Mouse (Mus musculus) R1 (cell line): Measurements from ENCODE around the gene Smarca5.

Source experiments
- DNase-seq: peaks from one replicate; pipeline ENCODE4 v3.0.0-alpha.2; 2018; ENCODE audit warnings: low read depth, low spot score

The Smarca5 gene

DNA sequence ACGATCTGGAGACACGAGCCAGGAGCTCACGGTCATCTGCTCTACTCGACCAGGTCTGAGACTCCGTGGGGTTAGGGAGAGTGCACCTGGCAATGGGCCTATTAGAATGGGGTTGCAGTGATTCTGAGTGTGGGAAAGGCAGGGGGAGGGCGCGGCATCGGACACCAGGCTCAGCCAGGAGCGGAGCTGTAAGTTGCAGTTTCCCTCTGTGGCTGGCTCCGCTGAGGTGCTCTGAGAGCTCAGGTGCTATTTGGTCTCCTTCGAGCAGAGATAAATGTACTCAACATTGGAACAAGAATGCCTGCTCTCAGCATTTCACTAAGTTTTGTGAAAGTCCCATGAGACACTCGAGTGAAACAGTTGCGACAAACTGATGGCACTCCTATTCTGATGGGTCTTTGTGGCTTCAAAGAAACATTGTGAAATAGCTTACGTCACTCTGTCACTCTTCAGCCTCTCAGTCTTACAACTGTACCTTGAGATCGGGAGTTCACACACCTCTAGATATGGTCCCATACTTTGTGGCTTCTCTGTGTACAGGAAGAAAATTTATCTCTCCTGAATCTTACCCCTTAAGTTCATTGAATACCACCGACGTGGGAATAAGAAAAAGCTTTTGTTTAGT lies 69.9 kb downstream of the Smarca5 start:
- DNase-seq: no peak

DNA sequence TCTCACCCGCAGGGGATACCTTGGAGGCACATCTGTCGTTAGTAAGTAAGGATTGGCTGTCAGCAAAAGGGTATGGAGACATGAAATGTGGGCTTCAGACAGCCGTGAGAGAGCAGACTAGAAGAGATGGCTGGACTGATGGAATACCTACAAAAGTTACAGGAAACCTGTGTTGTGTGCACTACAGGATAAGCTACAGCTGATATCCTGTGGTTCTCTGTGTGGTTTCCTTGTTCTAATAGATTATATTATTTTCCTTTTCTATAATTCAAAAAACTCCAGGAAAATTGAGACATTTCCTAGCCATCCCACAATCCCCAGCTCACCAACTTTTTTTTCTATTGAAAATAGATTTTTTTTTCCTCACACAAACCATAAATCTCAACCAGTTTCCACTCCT lies 75.8 kb downstream of the Smarca5 start:
- DNase-seq: no peak

DNA sequence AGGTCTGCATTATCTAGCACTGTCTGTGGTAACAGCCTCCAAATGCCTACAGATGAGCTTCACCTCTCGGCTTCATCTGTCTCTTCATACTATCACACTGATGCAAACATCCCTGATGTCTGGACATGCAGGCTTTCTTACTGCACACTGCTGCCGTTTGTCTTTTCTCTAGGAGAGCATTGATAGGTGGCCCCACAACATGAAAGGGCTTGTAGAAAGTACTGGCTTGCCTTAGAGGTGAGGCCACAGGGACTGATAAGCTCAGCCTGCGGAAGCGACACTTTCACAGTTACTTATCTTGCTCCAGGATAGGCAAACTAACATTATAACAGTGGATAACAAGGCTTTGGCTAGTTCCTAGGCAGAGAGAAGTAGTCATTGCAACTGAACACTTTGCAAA lies 78.2 kb downstream of the Smarca5 start:
- no peak for DNase-seq

DNA sequence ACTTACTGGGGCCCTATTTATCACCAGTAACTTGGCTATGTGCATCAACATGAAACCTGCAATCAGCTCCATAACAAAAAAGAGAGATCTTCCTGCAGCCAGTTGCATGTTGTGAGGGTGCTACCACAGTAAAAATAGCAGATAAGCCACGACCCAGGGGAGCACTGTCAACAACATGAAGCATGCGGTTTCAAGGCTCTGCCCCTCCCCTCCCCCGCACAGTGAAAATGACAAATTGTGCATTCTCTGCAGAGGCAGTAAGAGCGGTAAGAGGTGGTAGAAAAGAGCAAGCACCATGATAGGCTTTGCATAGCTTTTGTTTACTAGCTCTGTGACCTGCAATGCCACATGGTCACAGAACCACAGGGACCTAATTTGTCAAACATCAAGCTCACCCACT lies 81.7 kb downstream of the Smarca5 start:
- no peak for DNase-seq
